10 mouse cellular contexts compared by ENCODE assay signal in the genomic region with DNA sequence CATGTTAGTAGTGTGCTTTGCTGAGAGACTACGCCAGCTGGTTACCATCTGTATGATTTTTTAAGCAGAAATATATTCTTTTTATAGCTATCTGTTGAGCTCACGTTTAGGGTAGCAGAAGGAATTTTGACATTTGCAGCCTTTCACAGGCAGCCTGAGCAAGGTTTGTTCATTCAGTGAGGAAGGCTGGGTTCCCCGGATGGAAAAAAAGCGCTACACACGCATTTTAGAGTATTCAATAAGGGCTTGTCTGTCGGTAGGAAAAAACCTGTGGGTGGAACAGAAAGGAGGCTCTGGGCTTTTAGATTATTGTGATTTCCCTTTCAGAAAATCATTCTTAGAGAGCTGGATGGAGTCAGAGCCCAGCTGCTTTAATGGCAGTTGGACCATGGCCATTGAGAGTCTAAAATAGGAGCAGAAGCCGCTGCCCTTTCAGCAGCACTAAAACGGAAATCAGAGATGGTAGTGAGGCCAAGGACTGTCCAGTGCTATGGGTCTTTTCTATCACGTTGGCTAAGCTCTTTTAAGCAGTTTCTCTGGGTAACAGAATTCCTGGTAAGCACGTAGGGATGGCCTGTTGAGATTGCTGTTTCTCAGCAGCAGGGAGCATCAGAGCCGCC. TPM values are rescaled to one million over a fixed set of nuclear protein-coding genes. Genes with fewer than 3 reads are reported as not detected.
DNase-seq lines count a peak whose midpoint lies in the region; ATAC-seq and TF ChIP-seq lines count a peak whose summit lies in the region.
"Had no signal": no experiment of that assay in that cellular context is flagged by ENCODE, and none has a peak within 500 bp of the region (broad histone marks: within the 10 kb centered on the region; RNA-seq: fewer than 3 reads in every experiment).

No protein-coding gene starts in this region.

- no peak for TF ChIP-seq CTCF in heart, adult 2 months (IDR thresholded peaks at IDR 0.05)

- H3K79me2 ChIP-seq in heart, adult 2 months (replicated peaks; ENCODE audit: control insufficient read depth, insufficient read depth, low read length) = no peaks in the 10 kb centered on the region

- 43% methylated on average over 11 of the region's 11 CpGs for WGBS in heart, adult 2 months
- WGBS in heart, embryonic 12.5 days = 71% methylated on average over 11 of the region's 11 CpGs
- WGBS in heart, embryonic 15.5 days = 50% methylated on average over 11 of the region's 11 CpGs
- WGBS in limb, embryonic 14.5 days = 64% methylated on average over 11 of the region's 11 CpGs

- H3K27me3 ChIP-seq in heart, adult 2 months (ENCODE audit: control insufficient read depth, insufficient read depth, low read length) = no peaks in the 10 kb centered on the region
- no peaks in the 10 kb centered on the region for H3K27me3 ChIP-seq in heart, embryonic 12.5 days (replicated peaks)
- H3K27me3 ChIP-seq in heart, embryonic 15.5 days = no peaks in the 10 kb centered on the region
- H3K27me3 ChIP-seq in limb, embryonic 14.5 days (ENCODE audit: control insufficient read depth, insufficient read depth, low read length) = no peaks in the 10 kb centered on the region
- H3K27me3 ChIP-seq: embryonic facial prominence, embryonic 12.5 days had no signal

- H3K36me3 ChIP-seq in heart, adult 2 months (ENCODE audit: control insufficient read depth, insufficient read depth, low read length) = peaks cover 4% of the 10 kb centered on the region; the same call in 1 of the 2 replicates
- H3K36me3 ChIP-seq in heart, embryonic 12.5 days = peaks cover 37% of the 10 kb centered on the region
- H3K36me3 ChIP-seq in heart, embryonic 15.5 days = peaks cover 19% of the 10 kb centered on the region
- peaks cover 21% of the 10 kb centered on the region for H3K36me3 ChIP-seq in limb, embryonic 14.5 days (ENCODE audit: control insufficient read depth, insufficient read depth, low read length)

- no peak for ATAC-seq in heart, embryonic 12.5 days (ENCODE audit: insufficient number of reproducible peaks, low FRiP score)
- ATAC-seq in heart, embryonic 15.5 days (replicated peaks; ENCODE audit: insufficient number of reproducible peaks, insufficient read depth, low FRiP score, low read depth) = no peak
- no peak for ATAC-seq in limb, embryonic 14.5 days (ENCODE audit: low FRiP score, low read depth)
- ATAC-seq in cerebellum, adult (ENCODE audit: insufficient number of reproducible peaks, low FRiP score, low TSS enrichment) = no peak
- no peak for ATAC-seq in granulocyte monocyte progenitor cell, adult 5-6 weeks (replicated peaks; ENCODE audit: poor library complexity, severe bottlenecking)

- no peak overlapping the region for H3K9ac ChIP-seq in heart, adult 2 months (ENCODE audit: low read depth, low read length)
- no peak overlapping the region for H3K9ac ChIP-seq in heart, embryonic 12.5 days
- H3K9ac ChIP-seq in heart, embryonic 15.5 days = no peak overlapping the region
- H3K9ac ChIP-seq in limb, embryonic 14.5 days (ENCODE audit: low read depth, low read length, severe bottlenecking) = no peak overlapping the region
- H3K9ac ChIP-seq: embryonic facial prominence, embryonic 12.5 days had no signal

- no peak overlapping the region for H3K27ac ChIP-seq in heart, adult 2 months
- no peak overlapping the region; the same call in 1 of the 2 replicates for H3K27ac ChIP-seq in heart, embryonic 12.5 days (ENCODE audit: poor library complexity, severe bottlenecking)
- peak overlapping the region; percentile 15; the same call in 1 of the 2 replicates for H3K27ac ChIP-seq in heart, embryonic 15.5 days
- H3K27ac ChIP-seq in limb, embryonic 14.5 days (replicated peaks; ENCODE audit: low read depth, low read length) = 0 out of 2 replicates have a peak overlapping the region, but pooled peaks have one; percentile 6

- TF ChIP-seq POLR2A in heart, adult 2 months (IDR thresholded peaks at IDR 0.05; ENCODE audit: insufficient read depth, low read depth, low read length) = no peak
- TF ChIP-seq POLR2A in limb, embryonic 14.5 days (IDR thresholded peaks at IDR 0.05; ENCODE audit: borderline replicate concordance, extremely low read depth, insufficient read depth, insufficient read length) = no peak

- H3K4me3 ChIP-seq in heart, adult 2 months = no peak overlapping the region
- H3K4me3 ChIP-seq in heart, embryonic 12.5 days = no peak overlapping the region
- no peak overlapping the region for H3K4me3 ChIP-seq in heart, embryonic 15.5 days
- H3K4me3 ChIP-seq in limb, embryonic 14.5 days (replicated peaks; ENCODE audit: low read length) = no peak overlapping the region
- H3K4me3 ChIP-seq: embryonic facial prominence, embryonic 12.5 days had no signal

- peaks cover 2% of the 10 kb centered on the region; the same call in 1 of the 2 replicates for H3K4me1 ChIP-seq in heart, adult 2 months (ENCODE audit: control insufficient read depth, insufficient read depth, low read length)
- H3K4me1 ChIP-seq in heart, embryonic 12.5 days (replicated peaks) = peaks cover 10% of the 10 kb centered on the region
- H3K4me1 ChIP-seq in heart, embryonic 15.5 days (replicated peaks) = peaks cover 11% of the 10 kb centered on the region
- H3K4me1 ChIP-seq in limb, embryonic 14.5 days (ENCODE audit: control insufficient read depth, insufficient read depth, low read length) = peaks cover 13% of the 10 kb centered on the region; the same call in 1 of the 2 replicates
- H3K4me1 ChIP-seq: embryonic facial prominence, embryonic 12.5 days had no signal

- intact Hi-C loops in heart, adult 2 months (cut with DNase I) = no loop called here

- no peak overlapping the region for H3K4me2 ChIP-seq in heart, embryonic 12.5 days
- H3K4me2 ChIP-seq in heart, embryonic 15.5 days = no peak overlapping the region
- H3K4me2 ChIP-seq in limb, embryonic 14.5 days (replicated peaks; ENCODE audit: low read depth, low read length, severe bottlenecking) = no peak overlapping the region
- H3K4me2 ChIP-seq: embryonic facial prominence, embryonic 12.5 days had no signal

- DNase-seq in heart, adult 2 months = peak; percentile 10 to 26
- peak; percentile 40 for DNase-seq in brain, embryonic 18.5 days (ENCODE audit: low read depth, low spot score)
- DNase-seq in limb, embryonic 14.5 days (ENCODE audit: low spot score) = no peak
- DNase-seq in urinary bladder, postnatal 25 days (ENCODE audit: low spot score) = no peak

- H3K9me3 ChIP-seq in heart, embryonic 12.5 days (replicated peaks) = no peaks in the 10 kb centered on the region
- no peaks in the 10 kb centered on the region for H3K9me3 ChIP-seq in heart, embryonic 15.5 days (replicated peaks)
- H3K9me3 ChIP-seq in limb, embryonic 14.5 days (ENCODE audit: control insufficient read depth, low read length) = no peaks in the 10 kb centered on the region
- H3K9me3 ChIP-seq: embryonic facial prominence, embryonic 12.5 days; G1E had no signal

- TF ChIP-seq EP300 in heart, adult 2 months (IDR thresholded peaks at IDR 0.05; ENCODE audit: insufficient read depth, low read depth, low read length) = no peak

RNA-seq across cellular contexts. Expression of gene Drc1, which starts 10.5 kb away (rescaled TPM):
- not detected for total RNA-seq in heart, adult 2 months (2021)
- 0.12 and 0.18 TPM in 2 replicates for polyA plus RNA-seq in heart, adult 2 months (2012; rRNA removed)
- 0.18 and 0.19 TPM in 2 replicates for polyA plus RNA-seq in heart, embryonic 12.5 days (2016; fragmentation: Nextera tagmentation; extraction: Ambion mirVana)
- polyA plus RNA-seq in heart, embryonic 15.5 days (2015; fragmentation: Nextera tagmentation; extraction: Ambion mirVana) = 0.84 and 2.7 TPM in 2 replicates
- 0.15 and 0.50 TPM in 2 replicates for polyA plus RNA-seq in limb, embryonic 14.5 days (2012; rRNA removed)
- 0.14 and 0.41 TPM in 2 replicates for polyA plus RNA-seq in limb, embryonic 14.5 days (2014; fragmentation: Nextera tagmentation; extraction: Ambion mirVana)
- not detected in 2 replicates for total RNA-seq in granulocyte monocyte progenitor cell, adult 5-6 weeks (2014; fragmentation: Nextera tagmentation)
- not detected in 2 replicates for total RNA-seq in granulocyte monocyte progenitor cell, adult 5-6 weeks (2017)
- total RNA-seq: G1E had no signal
- polyA plus RNA-seq: G1E had no signal

RNA-seq across cellular contexts. Expression of gene Selenoi, which starts 38.3 kb away (rescaled TPM):
- total RNA-seq in heart, adult 2 months (2021) = 10 to 100 TPM; 13.9 to 16.1 TPM
- 17.9 and 31.4 TPM in 2 replicates for polyA plus RNA-seq in heart, adult 2 months (2012; rRNA removed)
- 20.8 and 21.4 TPM in 2 replicates for polyA plus RNA-seq in heart, embryonic 12.5 days (2016; fragmentation: Nextera tagmentation; extraction: Ambion mirVana)
- polyA plus RNA-seq in heart, embryonic 15.5 days (2015; fragmentation: Nextera tagmentation; extraction: Ambion mirVana) = 13.3 and 13.9 TPM in 2 replicates
- polyA plus RNA-seq in limb, embryonic 14.5 days (2012; rRNA removed) = 34.3 and 48.3 TPM in 2 replicates
- polyA plus RNA-seq in limb, embryonic 14.5 days (2014; fragmentation: Nextera tagmentation; extraction: Ambion mirVana) = 20.0 and 21.7 TPM in 2 replicates
- 22.7 and 38.5 TPM in 2 replicates for total RNA-seq in granulocyte monocyte progenitor cell, adult 5-6 weeks (2014; fragmentation: Nextera tagmentation)
- 48.1 and 61.2 TPM in 2 replicates for total RNA-seq in granulocyte monocyte progenitor cell, adult 5-6 weeks (2017)

Comparison
In these comparisons a context has a peak if more than half of its experiments do, and no peak if none do; other contexts are left out.
1. H3K27ac ChIP-seq: peak in heart, embryonic 15.5 days (single experiment) and limb, embryonic 14.5 days (single experiment); none in heart, adult 2 months (single experiment) and heart, embryonic 12.5 days (single experiment).
2. DNase-seq: peak in heart, adult 2 months (2 of 2) and brain, embryonic 18.5 days (single experiment); none in limb, embryonic 14.5 days (single experiment) and urinary bladder, postnatal 25 days (single experiment).